Mouse (Mus musculus) forebrain, embryonic 11.5 days (tissue): ENCODE data around the gene Cars2. TPM values are rescaled to one million over a fixed set of nuclear protein-coding genes. Genes with fewer than 3 reads are reported as not detected.

ENCODE experiments used
- ATAC-seq: fragments of 200-750 bp; cut with Nextera tagmentation; replicated peaks from 2 replicates; pipeline ENCODE4 v1.8.0; 2017; ENCODE audit warnings: moderate TSS enrichment; ENCODE audit not compliant: low FRiP score
- DNase-seq: peaks from one replicate; pipeline ENCODE4 v3.0.0-alpha.2; 2017; ENCODE audit warnings: low spot score
- H3K27ac ChIP-seq: fragments of 300-500 bp; sonication (generic); 2 replicates; pipeline ENCODE4 v1.5.1; 2014; ENCODE audit warnings: low read depth, low read length
- H3K27me3 ChIP-seq: fragments of 300-500 bp; sonication (generic); 2 replicates; pipeline ENCODE4 v1.6.1; 2014; ENCODE audit warnings: mild to moderate bottlenecking, low read length, mixed read lengths; ENCODE audit not compliant: control insufficient read depth, insufficient read depth
- H3K36me3 ChIP-seq: fragments of 300-500 bp; sonication (generic); 2 replicates; pipeline ENCODE4 v1.6.1; 2014; ENCODE audit warnings: mild to moderate bottlenecking, low read length, moderate library complexity, mixed read lengths; ENCODE audit not compliant: control insufficient read depth, insufficient read depth
- H3K4me1 ChIP-seq: fragments of 300-500 bp; sonication (generic); replicated peaks from 2 replicates; pipeline ENCODE4 v1.6.1; 2014; ENCODE audit warnings: low read length, mixed read lengths; ENCODE audit not compliant: control insufficient read depth, insufficient read depth
- H3K4me2 ChIP-seq: fragments of 300-500 bp; sonication (generic); 2 replicates; pipeline ENCODE4 v1.6.1; 2014; ENCODE audit warnings: low read depth, mild to moderate bottlenecking, low read length, moderate library complexity, mixed read lengths; ENCODE audit not compliant: severe bottlenecking
- H3K4me3 ChIP-seq: fragments of 300-500 bp; sonication (generic); 2 replicates; pipeline ENCODE4 v1.5.1; 2014; ENCODE audit warnings: low read depth, low read length
- H3K9ac ChIP-seq: fragments of 300-500 bp; sonication (generic); 2 replicates; pipeline ENCODE4 v1.6.1; 2014; ENCODE audit warnings: low read length
- H3K9me3 ChIP-seq: fragments of 300-500 bp; sonication (generic); 2 replicates; pipeline ENCODE4 v1.6.1; 2016; ENCODE audit warnings: low read length, mixed read lengths; ENCODE audit not compliant: control insufficient read depth
- WGBS: fragments of 180-500 bp; shearing (Covaris S2); extraction: QIAGEN DNeasy Blood & Tissue Kit; methylation state at CpG from one replicate; pipeline ENCODE4 v1.1.7; 2014; 5-methylcytosine and 5-hydroxymethylcytosine counted together
- polyA plus RNA-seq: library from polyadenylated mRNA; unstranded; fragments of >200 nt; fragmentation: Nextera tagmentation; extraction: Ambion mirVana; gene quantifications from 2 replicates; pipeline ENCODE4 v1.2.1, GENCODE M21; 2014

The Cars2 gene
- polyA plus RNA-seq, 1 experiment from 2014 or later = 19.9 TPM

DNA sequence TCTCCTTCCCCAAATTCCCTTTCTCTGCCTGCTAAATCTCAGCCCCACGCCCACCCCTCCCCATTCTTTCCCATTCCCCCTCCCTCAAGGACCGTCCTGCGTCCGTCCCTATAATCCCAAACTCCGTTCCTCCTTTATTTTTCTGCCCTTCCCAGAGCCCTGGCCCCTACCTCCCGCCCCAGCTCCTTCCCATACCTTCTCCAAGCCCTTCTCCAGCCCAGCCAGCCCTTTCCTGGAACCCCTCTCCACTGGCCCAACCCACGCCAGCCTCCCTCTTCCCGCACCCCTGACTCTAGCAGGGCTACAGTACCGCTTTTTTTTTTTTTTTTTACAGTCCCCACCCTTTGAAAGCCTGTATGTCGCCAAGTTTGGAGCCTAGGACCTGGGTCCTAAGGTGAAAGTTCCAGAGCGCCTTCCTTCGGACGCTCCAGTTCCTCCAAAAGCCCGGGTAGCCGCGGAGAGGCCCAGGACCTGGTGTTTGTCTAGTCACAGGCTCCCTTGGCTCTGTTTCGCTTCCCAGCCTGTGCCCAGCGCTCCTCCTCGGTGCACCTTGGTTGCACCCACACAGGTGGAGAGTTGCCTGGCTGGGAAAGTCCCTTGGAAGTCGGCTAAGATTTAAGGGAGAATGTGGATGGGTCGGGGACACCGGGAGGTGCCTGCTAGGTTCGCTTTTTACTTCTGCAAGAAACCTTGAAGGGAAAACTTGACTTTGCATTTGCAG lies 71.6 kb downstream of the Cars2 start:
- Histone ChIP-seq H3K27me3 (peaks cover 59% of the 10 kb centered on the region), H3K27ac (no peak overlapping the region), H3K36me3 (no peaks in the 10 kb centered on the region), H3K9ac (no peak overlapping the region; the same call in 1 of the 2 replicates), H3K4me1 (peaks cover 8% of the 10 kb centered on the region; the same call in 1 of the 2 replicates), H3K4me3 (peak overlapping the region; percentile 39), H3K4me2 (peak overlapping the region; percentile 97), H3K9me3 (no peaks in the 10 kb centered on the region)
- WGBS = 1% methylated on average over 23 of the region's 23 CpGs
- ATAC-seq (0 out of 2 replicates have a peak, but pooled peaks have one; percentile 35), DNase-seq (no peak)

DNA sequence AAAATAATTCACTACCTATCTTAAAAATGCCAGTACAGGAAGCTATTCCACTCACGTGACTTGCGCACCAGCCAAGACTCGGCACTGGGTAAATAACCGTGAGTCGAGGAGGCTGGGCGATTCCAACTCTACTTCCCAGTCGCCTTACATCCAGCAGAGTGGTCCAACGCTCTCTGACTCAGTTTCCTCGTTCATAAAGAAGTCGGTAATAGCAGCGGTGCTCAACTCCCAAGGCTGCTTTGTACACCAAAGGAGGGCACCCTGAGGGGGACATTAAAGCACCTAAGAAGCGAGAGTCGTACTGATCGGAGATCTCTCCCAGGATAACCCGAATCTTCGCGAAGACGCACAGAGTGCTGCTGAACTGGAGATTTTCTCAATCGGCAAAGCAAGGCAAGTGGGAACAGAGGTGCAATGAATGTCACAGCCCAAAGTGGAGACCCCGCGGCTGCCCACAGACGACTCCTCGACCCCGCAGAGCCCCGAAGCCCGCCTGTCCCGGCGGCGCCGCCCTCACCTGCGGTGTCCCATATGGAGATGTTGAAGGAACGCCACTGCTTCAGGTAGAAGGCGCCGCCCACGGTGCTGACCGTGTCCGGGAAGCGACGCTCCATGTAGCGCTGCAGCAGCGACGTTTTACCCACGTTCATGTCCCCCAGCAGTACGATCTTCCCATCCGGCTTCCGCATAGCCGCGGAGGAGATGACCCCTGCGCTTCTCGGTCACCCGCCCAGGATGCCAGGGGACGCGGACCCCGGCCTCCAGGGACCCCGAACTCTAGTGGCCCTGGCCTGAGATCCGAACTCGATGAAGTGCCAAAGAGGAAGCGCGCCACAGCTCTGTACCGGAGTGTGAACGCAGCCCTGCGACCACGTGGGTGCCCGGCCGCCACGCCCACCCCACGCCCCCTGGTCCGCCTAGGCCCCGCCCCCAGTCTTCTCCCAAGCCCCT lies 72.5 kb downstream of the Cars2 start, which contains the start of gene Rab20:
TSS of gene Rab20 (minus strand) at position 900 of the 951 bp plus-strand sequence.
- Histone ChIP-seq H3K4me3 (peak within 1 kb of the TSS; percentile 39), H3K4me2 (peak within 1 kb of the TSS; percentile 97), H3K27me3 (peaks cover 59% of the 10 kb centered on the region), H3K4me1 (peaks cover 9% of the 10 kb centered on the region; the same call in 1 of the 2 replicates), H3K36me3 (no peaks in the 10 kb centered on the region), H3K9me3 (no peaks in the 10 kb centered on the region), H3K27ac (no peak within 1 kb of the TSS), H3K9ac (no peak within 1 kb of the TSS; the same call in 1 of the 2 replicates)
- peak; percentile 88 for ATAC-seq
- peak; percentile 86 for DNase-seq
- WGBS = under 1% methylated on average over 69 of the region's 69 CpGs

DNA sequence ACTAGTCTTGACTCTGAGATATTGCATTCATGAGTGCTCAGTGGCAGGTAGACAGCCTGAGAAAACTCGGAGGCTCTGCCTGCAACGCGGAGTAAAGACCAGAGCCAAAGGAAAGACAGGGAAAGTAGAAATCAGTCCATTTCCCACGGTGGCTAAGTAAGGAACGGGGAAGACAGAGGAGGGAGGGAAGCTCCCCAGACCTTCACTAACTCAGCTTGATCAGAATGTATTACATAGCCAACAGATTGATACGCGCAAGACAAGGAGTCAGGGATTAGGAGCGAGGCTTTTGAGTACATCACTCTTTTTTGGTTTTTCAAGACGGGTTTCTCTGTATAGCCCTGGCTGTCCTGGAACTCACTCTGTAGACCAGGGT lies 73.4 kb downstream of the Cars2 start:
- Histone ChIP-seq H3K27me3 (peaks cover 59% of the 10 kb centered on the region), H3K4me3 (no peak overlapping the region), H3K4me2 (peak overlapping the region; percentile 29), H3K27ac (no peak overlapping the region), H3K9ac (no peak overlapping the region), H3K4me1 (peaks cover 10% of the 10 kb centered on the region; the same call in 1 of the 2 replicates), H3K36me3 (no peaks in the 10 kb centered on the region), H3K9me3 (no peaks in the 10 kb centered on the region)
- WGBS = 5% methylated on average over 9 of the region's 9 CpGs
- no peak for ATAC-seq
- DNase-seq = no peak

- Histone ChIP-seq H3K27me3 (peaks cover 59% of the 10 kb centered on the region), H3K9ac (no peak overlapping the region), H3K4me1 (peaks cover 10% of the 10 kb centered on the region; the same call in 1 of the 2 replicates), H3K36me3 (no peaks in the 10 kb centered on the region), H3K4me2 (peak overlapping the region; percentile 29), H3K4me3 (no peak overlapping the region), H3K9me3 (no peaks in the 10 kb centered on the region), H3K27ac (no peak overlapping the region)
- 4% methylated on average over 24 of the region's 24 CpGs for WGBS
- ATAC-seq (no peak; the same call in 1 of the 2 replicates), DNase-seq (peak; percentile 62)
Observed at GRCm38 (mm10) chr8:11476338-11477177, 74.0 kb downstream of the Cars2 start.

DNA sequence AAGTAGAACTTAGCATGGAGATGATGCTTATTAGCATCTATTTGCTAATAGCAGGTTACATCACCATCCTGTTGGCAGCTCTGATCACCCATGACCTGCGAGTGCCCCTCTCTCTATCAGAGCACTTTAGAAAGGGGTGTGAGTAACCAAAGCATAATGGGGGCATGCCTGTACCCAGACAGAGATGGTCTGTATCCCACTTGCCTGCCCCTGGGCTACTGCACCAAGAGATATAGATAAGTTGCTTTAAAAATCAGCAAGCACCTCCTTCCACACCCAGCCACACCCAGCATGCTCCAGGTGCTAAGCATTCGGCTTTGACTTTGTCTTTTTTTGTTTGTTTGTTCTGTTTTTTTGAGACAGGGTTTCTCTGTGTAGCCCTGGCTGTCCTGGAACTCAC lies 74.7 kb downstream of the Cars2 start:
- ATAC-seq (no peak), DNase-seq (no peak)
- H3K27ac ChIP-seq = no peak overlapping the region
- WGBS = 18% methylated on average over 2 of the region's 2 CpGs
- H3K27me3 ChIP-seq = peaks cover 59% of the 10 kb centered on the region
- no peak overlapping the region for H3K4me2 ChIP-seq
- no peak overlapping the region for H3K9ac ChIP-seq
- H3K36me3 ChIP-seq = no peaks in the 10 kb centered on the region
- peaks cover 12% of the 10 kb centered on the region; the same call in 1 of the 2 replicates for H3K4me1 ChIP-seq
- H3K4me3 ChIP-seq = no peak overlapping the region
- H3K9me3 ChIP-seq = no peaks in the 10 kb centered on the region

- WGBS = 4% methylated on average over 10 of the region's 10 CpGs
- no peak for ATAC-seq
- no peak overlapping the region for H3K4me2 ChIP-seq
- peaks cover 57% of the 10 kb centered on the region for H3K27me3 ChIP-seq
- no peak for DNase-seq
- H3K9me3 ChIP-seq = no peaks in the 10 kb centered on the region
- H3K4me3 ChIP-seq = no peak overlapping the region
- H3K9ac ChIP-seq = no peak overlapping the region
- H3K4me1 ChIP-seq = peaks cover 12% of the 10 kb centered on the region; the same call in 1 of the 2 replicates
- H3K36me3 ChIP-seq = no peaks in the 10 kb centered on the region
- no peak overlapping the region for H3K27ac ChIP-seq
Observed at GRCm38 (mm10) chr8:11475397-11475796, 75.2 kb downstream of the Cars2 start.

DNA sequence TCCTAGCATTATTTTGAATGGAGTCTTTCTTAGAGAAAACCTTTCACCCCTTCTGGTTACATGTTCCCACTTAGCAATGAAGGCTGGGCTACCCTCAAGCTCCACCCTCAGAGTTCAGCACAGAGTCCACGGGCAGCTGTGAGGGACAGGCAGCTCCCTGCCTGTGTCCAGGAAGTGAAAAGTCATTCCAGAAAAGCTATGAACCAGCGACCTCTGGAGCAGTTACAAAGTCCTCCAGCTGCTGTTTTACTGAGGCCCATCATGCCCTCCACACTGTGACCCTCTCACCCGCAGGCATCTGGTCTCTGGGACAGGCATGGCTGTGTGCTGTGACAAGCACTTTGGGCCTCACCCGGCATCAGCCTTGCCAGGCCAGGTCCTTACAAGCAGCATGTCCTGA lies 77.5 kb downstream of the Cars2 start:
- ATAC-seq = no peak
- Histone ChIP-seq H3K4me2 (no peak overlapping the region), H3K27me3 (peaks cover 34% of the 10 kb centered on the region), H3K9ac (no peak overlapping the region), H3K9me3 (no peaks in the 10 kb centered on the region), H3K4me3 (no peak overlapping the region), H3K36me3 (no peaks in the 10 kb centered on the region), H3K27ac (no peak overlapping the region), H3K4me1 (peaks cover 11% of the 10 kb centered on the region; the same call in 1 of the 2 replicates)
- no peak for DNase-seq
- 43% methylated on average over 4 of the region's 4 CpGs for WGBS

GRCm38 (mm10) chr8:11471309-11471708 lies 79.3 kb downstream of the Cars2 start:
- Histone ChIP-seq H3K4me1 (peaks cover 5% of the 10 kb centered on the region; the same call in 1 of the 2 replicates), H3K36me3 (no peaks in the 10 kb centered on the region), H3K27me3 (peaks cover 18% of the 10 kb centered on the region), H3K4me2 (no peak overlapping the region), H3K27ac (no peak overlapping the region), H3K9me3 (no peaks in the 10 kb centered on the region), H3K4me3 (no peak overlapping the region), H3K9ac (no peak overlapping the region)
- DNase-seq (no peak), ATAC-seq (no peak)
- WGBS = 37% methylated on average over 8 of the region's 8 CpGs
